Mouse (Mus musculus) ES-Bruce4 (cell line): Measurements from ENCODE around the gene Wfdc1. TPM values are rescaled to one million over a fixed set of nuclear protein-coding genes. Genes with fewer than 3 reads are reported as not detected.

Source experiments
- H3K27ac ChIP-seq: 2 replicates; pipeline ENCODE4 v1.5.1; 2012; ENCODE audit warnings: low read length, inconsistent platforms; ENCODE audit not compliant: insufficient read depth
- H3K27me3 ChIP-seq: 2 replicates; pipeline ENCODE4 v1.6.1; 2012; ENCODE audit warnings: mild to moderate bottlenecking, low read length, inconsistent platforms; ENCODE audit not compliant: control insufficient read depth, poor library complexity, insufficient read depth, severe bottlenecking
- H3K36me3 ChIP-seq: 2 replicates; pipeline ENCODE4 v1.6.1; 2012; ENCODE audit warnings: inconsistent platforms, mild to moderate bottlenecking, low read length, moderate library complexity; ENCODE audit not compliant: control insufficient read depth, poor library complexity, insufficient read depth, severe bottlenecking
- H3K4me1 ChIP-seq: one replicate; pipeline ENCODE4 v1.8.1; 2011; ENCODE audit warnings: low read length; ENCODE audit not compliant: control insufficient read depth, insufficient read depth
- H3K4me3 ChIP-seq: 2 replicates; pipeline ENCODE4 v1.5.1; 2011; ENCODE audit warnings: low read depth, mild to moderate bottlenecking, low read length
- H3K9ac ChIP-seq: 2 replicates; pipeline ENCODE4 v1.6.1; 2012; ENCODE audit warnings: low read depth, mild to moderate bottlenecking, inconsistent platforms; ENCODE audit not compliant: poor library complexity, severe bottlenecking
- H3K9me3 ChIP-seq: replicated peaks from 2 replicates; pipeline ENCODE4 v1.6.1; 2012; ENCODE audit warnings: mild to moderate bottlenecking, low read length, inconsistent platforms; ENCODE audit not compliant: control insufficient read depth, poor library complexity, insufficient read depth, severe bottlenecking
- CTCF ChIP-seq: IDR thresholded peaks from one replicate; pipeline ENCODE4 v1.8.1; 2011; ENCODE audit warnings: low read depth, low read length
- EP300 ChIP-seq: IDR thresholded peaks from 2 replicates; pipeline ENCODE4 v1.6.1; 2011; ENCODE audit warnings: low read depth, low read length; ENCODE audit not compliant: insufficient read depth
- POLR2A ChIP-seq: IDR thresholded peaks from one replicate; pipeline ENCODE4 v1.8.1; 2011; ENCODE audit warnings: low read length; ENCODE audit not compliant: insufficient read depth
- polyA plus RNA-seq: library from polyadenylated mRNA; stranded (reverse); fragments of >200 nt; gene quantifications from 2 replicates; pipeline ENCODE4 v1.2.4, GENCODE M21; 2011; ENCODE audit warnings: low read depth; ENCODE audit not compliant: missing spikeins, insufficient read depth, insufficient read length

Gene Wfdc1
- polyA plus RNA-seq, 1 experiment: not detected

DNA sequence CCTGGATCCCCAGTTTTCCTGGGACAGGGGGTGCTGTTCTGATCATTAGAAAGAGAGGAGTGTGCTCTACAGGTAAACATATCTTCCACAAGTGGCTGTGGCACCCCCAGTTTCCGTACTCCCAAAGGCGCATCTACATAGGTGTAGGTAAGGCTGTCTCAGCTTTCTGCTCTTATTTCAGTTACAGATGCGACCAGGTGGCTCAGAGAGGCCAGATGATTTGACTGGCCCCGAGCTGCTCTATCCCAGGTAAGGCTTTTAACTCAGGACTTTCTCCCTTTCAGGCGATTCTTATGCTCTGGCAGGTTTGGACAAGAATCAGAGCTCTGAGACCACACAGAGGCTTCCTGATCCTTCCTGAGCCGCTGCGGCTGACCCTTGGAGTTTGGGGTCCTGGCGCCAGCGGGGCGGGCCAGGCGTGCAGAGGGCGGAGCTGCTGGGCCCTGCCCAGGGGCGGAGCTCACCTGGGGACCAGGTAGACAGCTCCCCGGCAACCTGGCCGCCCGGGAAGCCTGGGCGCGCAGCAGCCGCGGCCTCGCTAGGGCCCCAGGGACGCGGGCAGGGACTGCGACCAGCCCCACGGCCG is 33.5 kb downstream of the Wfdc1 start, which contains the start of gene Atp2c2:
Atp2c2 (plus strand) TSS at position 461 of the 586 bp plus-strand sequence.
- Histone ChIP-seq H3K9me3 (no peaks in the 10 kb centered on the region), H3K27me3 (no peaks in the 10 kb centered on the region), H3K27ac (no peak within 1 kb of the TSS), H3K9ac (peak within 1 kb of the TSS; percentile 45), H3K4me1 (no peaks in the 10 kb centered on the region), H3K4me3 (peak within 1 kb of the TSS; percentile 50), H3K36me3 (no peaks in the 10 kb centered on the region)
- TF ChIP-seq POLR2A (no peak), CTCF (no peak), EP300 (no peak)

DNA sequence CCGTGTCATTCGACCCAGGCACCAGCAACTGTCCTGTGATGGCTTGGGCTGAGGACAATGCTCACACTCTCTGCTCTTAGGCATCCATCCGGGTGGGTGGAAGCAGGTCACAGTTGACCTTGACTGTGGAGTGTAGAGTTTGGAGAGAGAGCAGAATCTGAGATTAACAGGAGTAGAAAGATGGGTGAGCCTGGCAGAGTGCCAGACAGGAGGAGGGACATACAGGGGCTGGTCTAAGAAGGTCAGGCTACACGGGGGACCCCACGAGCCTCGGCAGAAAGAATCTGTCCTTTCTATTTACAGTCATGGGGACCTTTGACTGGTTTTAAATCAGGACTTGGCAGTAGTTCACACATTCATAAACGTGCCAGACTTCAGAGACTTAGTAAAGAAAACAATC is 36.8 kb downstream of the Wfdc1 start:
- no peaks in the 10 kb centered on the region for H3K36me3 ChIP-seq
- no peaks in the 10 kb centered on the region for H3K27me3 ChIP-seq
- H3K4me1 ChIP-seq: no peaks in the 10 kb centered on the region
- H3K4me3 ChIP-seq: no peak overlapping the region
- no peaks in the 10 kb centered on the region for H3K9me3 ChIP-seq
- TF ChIP-seq EP300: no peak
- TF ChIP-seq POLR2A: no peak
- TF ChIP-seq CTCF: no peak
- H3K9ac ChIP-seq: no peak overlapping the region
- no peak overlapping the region for H3K27ac ChIP-seq

DNA sequence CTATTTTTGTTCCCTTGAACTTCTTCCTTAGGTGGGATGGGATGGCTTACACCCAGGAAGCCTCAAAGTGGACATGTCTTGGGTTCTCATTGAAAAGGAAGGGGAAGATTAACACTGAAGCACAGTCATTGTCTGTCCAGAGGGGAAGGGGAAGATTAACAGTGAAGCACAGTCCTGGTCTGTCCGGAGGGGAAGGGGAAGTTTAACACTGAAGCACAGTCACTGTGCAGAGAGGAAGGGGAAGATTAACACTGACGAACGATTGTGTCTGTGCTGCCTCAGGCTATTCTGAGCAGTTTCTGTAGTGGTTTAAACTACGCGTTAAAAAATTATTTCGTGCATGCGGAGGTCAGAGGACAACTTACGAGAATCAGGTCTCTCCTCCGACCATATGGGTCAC is 41.0 kb downstream of the Wfdc1 start:
- Histone ChIP-seq H3K27ac (no peak overlapping the region), H3K9me3 (no peaks in the 10 kb centered on the region), H3K27me3 (no peaks in the 10 kb centered on the region), H3K36me3 (no peaks in the 10 kb centered on the region), H3K9ac (no peak overlapping the region), H3K4me1 (peaks cover 3% of the 10 kb centered on the region), H3K4me3 (no peak overlapping the region)
- TF ChIP-seq POLR2A (no peak), EP300 (no peak), CTCF (no peak)

DNA sequence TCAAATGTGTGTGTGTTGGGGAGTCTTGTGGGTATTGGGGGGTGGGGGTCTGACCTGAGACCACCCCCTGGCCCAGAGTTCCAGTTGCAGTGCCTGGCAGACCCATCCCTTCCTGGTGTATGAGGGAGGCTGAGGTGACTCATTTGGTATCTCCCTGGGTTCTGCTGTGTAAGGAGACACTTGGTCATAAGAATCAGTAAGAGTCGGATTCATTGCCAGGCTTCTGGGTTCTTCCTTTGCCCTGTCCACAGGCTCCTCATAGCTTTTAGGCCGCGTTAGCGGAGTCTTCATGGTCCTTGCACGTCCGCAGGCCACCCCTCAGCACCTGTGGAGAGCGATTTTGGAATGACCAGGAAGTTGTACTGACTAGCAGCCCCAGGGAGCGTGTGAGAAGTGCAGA is 42.3 kb downstream of the Wfdc1 start:
- Histone ChIP-seq H3K27me3 (no peaks in the 10 kb centered on the region), H3K4me3 (no peak overlapping the region), H3K4me1 (peaks cover 3% of the 10 kb centered on the region), H3K27ac (no peak overlapping the region), H3K9ac (no peak overlapping the region), H3K36me3 (no peaks in the 10 kb centered on the region), H3K9me3 (no peaks in the 10 kb centered on the region)
- TF ChIP-seq POLR2A: no peak
- no peak for TF ChIP-seq CTCF
- TF ChIP-seq EP300: no peak

DNA sequence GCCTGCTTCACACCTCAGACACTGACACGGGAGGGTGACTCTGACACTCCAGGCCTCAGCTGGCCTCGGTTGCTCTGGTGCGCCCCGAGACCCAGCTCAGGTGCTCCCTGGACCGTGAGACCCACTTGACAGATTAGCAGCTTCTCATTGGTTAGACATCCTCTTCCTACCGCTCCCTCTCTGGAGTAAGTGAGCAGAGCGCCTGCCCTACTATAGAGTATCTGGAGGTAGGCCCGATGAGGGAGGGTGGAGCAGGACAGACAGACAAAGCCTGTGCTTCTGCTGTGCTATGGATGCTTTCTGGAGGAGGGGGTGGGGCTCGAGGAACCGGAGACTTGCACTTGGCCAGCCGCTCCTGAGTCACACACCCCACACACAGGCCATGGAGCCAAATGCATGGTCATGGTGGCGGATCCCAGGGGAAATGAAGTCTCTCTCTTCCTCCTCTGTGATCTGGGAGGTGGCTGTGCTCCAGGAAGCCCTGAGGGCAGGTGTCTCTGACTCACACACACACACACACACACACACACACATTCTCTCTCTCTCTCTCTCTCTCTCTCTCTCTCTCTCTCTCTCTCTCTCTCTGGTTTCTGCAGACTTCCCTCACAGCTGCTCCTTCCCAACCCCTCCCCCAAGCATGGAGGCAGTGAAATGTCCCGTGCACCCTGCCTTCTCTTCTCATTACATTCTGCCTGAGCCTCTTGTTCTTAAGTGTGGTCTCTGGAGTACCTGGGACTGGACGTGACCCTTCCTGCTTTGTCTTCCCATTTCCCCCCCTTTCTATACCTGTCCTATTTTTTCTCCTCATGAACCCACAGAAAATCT is 42.9 kb downstream of the Wfdc1 start:
- H3K4me1 ChIP-seq: peaks cover 3% of the 10 kb centered on the region
- no peak overlapping the region for H3K9ac ChIP-seq
- no peaks in the 10 kb centered on the region for H3K27me3 ChIP-seq
- no peaks in the 10 kb centered on the region for H3K36me3 ChIP-seq
- H3K27ac ChIP-seq: no peak overlapping the region
- H3K9me3 ChIP-seq: no peaks in the 10 kb centered on the region
- no peak overlapping the region for H3K4me3 ChIP-seq
- TF ChIP-seq POLR2A: no peak
- TF ChIP-seq CTCF: no peak
- TF ChIP-seq EP300: no peak

DNA sequence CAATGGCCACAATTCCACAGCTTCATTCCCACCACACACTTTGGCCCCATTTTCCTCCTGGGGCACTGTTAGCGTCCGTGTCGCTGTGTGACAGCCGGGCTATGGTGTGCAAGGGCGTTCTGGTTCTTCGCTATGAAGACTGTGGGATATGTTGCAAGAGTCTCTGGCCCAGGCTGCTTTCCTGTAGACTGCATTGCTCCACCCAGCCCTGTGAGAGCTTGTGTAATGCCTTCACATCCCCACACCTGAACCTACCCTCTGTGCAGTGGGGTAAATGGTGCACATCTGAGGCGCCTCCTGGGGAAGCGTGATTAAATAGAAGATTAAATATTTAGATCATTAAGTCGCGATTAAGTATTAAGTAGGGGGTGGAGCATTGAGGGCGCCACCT is 43.5 kb downstream of the Wfdc1 start:
- H3K27ac ChIP-seq: no peak overlapping the region
- H3K27me3 ChIP-seq: no peaks in the 10 kb centered on the region
- peaks cover 3% of the 10 kb centered on the region for H3K4me1 ChIP-seq
- H3K9ac ChIP-seq: no peak overlapping the region
- no peak overlapping the region for H3K4me3 ChIP-seq
- TF ChIP-seq POLR2A (no peak), CTCF (no peak), EP300 (no peak)
- no peaks in the 10 kb centered on the region for H3K9me3 ChIP-seq
- no peaks in the 10 kb centered on the region for H3K36me3 ChIP-seq
